Mouse (Mus musculus) thymus, postnatal 36 days (tissue): ENCODE measurements at regions not wholly inside any gene's neighbourhood (a gene's known extent, or its start where the extent isn't known, plus 50 kb on each side); places are given as distances from the start of the nearest gene placed in this dataset.

Source experiments
- DNase-seq, 2 experiments: peaks; one replicate each; pipeline ENCODE4 v3.0.0; 2022; ENCODE audit warnings: mixed read lengths in 2 of 2

GRCm38 (mm10) chr5:67487965-67488409 lies 59.9 kb upstream of the Bend4 start:
- no peak for DNase-seq

- peak; percentile 9 to 11 for DNase-seq
Observed at GRCm38 (mm10) chr5:67490709-67491108, 62.6 kb upstream of the Bend4 start.

- DNase-seq = no peak
Observed at GRCm38 (mm10) chr5:67492893-67493302, 64.8 kb upstream of the Bend4 start.

GRCm38 (mm10) chr5:67496710-67497109 lies 68.6 kb upstream of the Bend4 start:
- DNase-seq = no peak

- no peak for DNase-seq
Observed at GRCm38 (mm10) chr5:67520251-67520650, 87.4 kb upstream of the Shisa3 start.

- no peak for DNase-seq
Observed at GRCm38 (mm10) chr5:67521423-67521912, 86.2 kb upstream of the Shisa3 start.

GRCm38 (mm10) chr5:67530149-67530548 lies 77.5 kb upstream of the Shisa3 start:
- no peak for DNase-seq

GRCm38 (mm10) chr5:67530957-67531356 lies 76.7 kb upstream of the Shisa3 start:
- DNase-seq = peak in 1 of 2 experiments; percentile 3

- peak; percentile 54 to 65 for DNase-seq
Observed at GRCm38 (mm10) chr5:67532351-67532750, 75.3 kb upstream of the Shisa3 start.

- no peak for DNase-seq
Observed at GRCm38 (mm10) chr5:67532756-67533255, 74.9 kb upstream of the Shisa3 start.

GRCm38 (mm10) chr5:67534056-67534455 lies 73.6 kb upstream of the Shisa3 start:
- DNase-seq = no peak

- no peak for DNase-seq
Observed at GRCm38 (mm10) chr5:67537990-67538389, 69.7 kb upstream of the Shisa3 start.

GRCm38 (mm10) chr5:67539591-67540238 lies 68.0 kb upstream of the Shisa3 start:
- no peak for DNase-seq

GRCm38 (mm10) chr5:67541867-67542266 lies 65.8 kb upstream of the Shisa3 start:
- no peak for DNase-seq

- DNase-seq = no peak
Observed at GRCm38 (mm10) chr5:67544028-67544589, 63.6 kb upstream of the Shisa3 start.

- DNase-seq = no peak
Observed at GRCm38 (mm10) chr5:67550257-67550656, 57.4 kb upstream of the Shisa3 start.

- no peak for DNase-seq
Observed at GRCm38 (mm10) chr5:67551668-67552390, 55.9 kb upstream of the Shisa3 start.

GRCm38 (mm10) chr5:67552865-67553264 lies 54.8 kb upstream of the Shisa3 start:
- DNase-seq = no peak
